Mouse (Mus musculus): ENCODE measurements around the gene Dlg2.

DNA sequence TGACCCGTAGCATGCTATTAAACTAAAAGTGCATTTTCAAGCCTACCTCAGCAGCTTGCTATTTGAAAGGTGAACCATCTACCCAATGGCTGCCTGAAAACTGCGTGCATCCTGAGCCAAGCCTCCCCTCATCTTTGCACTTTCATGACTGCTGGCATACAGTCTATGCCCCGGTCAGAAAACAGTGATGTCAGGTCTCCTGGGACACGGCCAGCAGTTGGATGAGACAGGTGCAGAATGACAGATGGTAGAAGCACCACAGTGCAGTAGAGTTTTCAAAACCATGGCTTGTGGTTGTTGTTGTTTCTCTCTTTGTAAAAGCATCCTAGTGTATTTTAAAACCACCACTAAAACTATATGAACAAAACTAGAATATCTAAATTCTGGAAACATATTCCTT, 1719.5 kb downstream of the Dlg2 start:
- TF ChIP-seq CTCF (IDR thresholded peaks at IDR 0.05; ENCODE audit: borderline replicate concordance, extremely low read depth, insufficient read depth, insufficient read length) (no peak), POLR2A (IDR thresholded peaks at IDR 0.05; ENCODE audit: borderline replicate concordance, extremely low read depth, insufficient read depth, insufficient read length, poor library complexity, severe bottlenecking) (no peak)

Data from brain, embryonic 14.5 days (tissue).